Mouse (Mus musculus): ENCODE results near the gene Tnrc18. TPM values are rescaled to one million over a fixed set of nuclear protein-coding genes. Genes with fewer than 3 reads are reported as not detected.

Gene Tnrc18
- total and polyA plus RNA-seq, 2 experiments from 2014 or later, result 19.4 to 114 TPM

GRCm38 (mm10) chr5:142747026-142747629 is 70.3 kb downstream of the Tnrc18 start:
- H3K9ac ChIP-seq (replicated peaks; ENCODE audit: low read length, poor library complexity, severe bottlenecking), result no peak overlapping the region
- peaks cover 65% of the 10 kb centered on the region for H3K36me3 ChIP-seq (ENCODE audit: insufficient read depth, low read length)
- no peaks in the 10 kb centered on the region for H3K9me3 ChIP-seq (ENCODE audit: low read length)
- H3K4me2 ChIP-seq (ENCODE audit: low read depth, low read length, poor library complexity, severe bottlenecking), result no peak overlapping the region
- 43% methylated on average over 12 of the region's 12 CpGs for WGBS
- no peak overlapping the region for H3K27ac ChIP-seq (ENCODE audit: low read depth, low read length)
- TF ChIP-seq CTCF (IDR thresholded peaks at IDR 0.05), result no peak
- H3K4me3 ChIP-seq (ENCODE audit: low read depth, low read length), result no peak overlapping the region
- no peaks in the 10 kb centered on the region for H3K27me3 ChIP-seq (ENCODE audit: insufficient read depth, low read length)
- ATAC-seq (ENCODE audit: low FRiP score), result no peak
- no peak for DNase-seq (ENCODE audit: low spot score)
- no peaks in the 10 kb centered on the region for H3K4me1 ChIP-seq (ENCODE audit: insufficient read depth, low read length)

DNA sequence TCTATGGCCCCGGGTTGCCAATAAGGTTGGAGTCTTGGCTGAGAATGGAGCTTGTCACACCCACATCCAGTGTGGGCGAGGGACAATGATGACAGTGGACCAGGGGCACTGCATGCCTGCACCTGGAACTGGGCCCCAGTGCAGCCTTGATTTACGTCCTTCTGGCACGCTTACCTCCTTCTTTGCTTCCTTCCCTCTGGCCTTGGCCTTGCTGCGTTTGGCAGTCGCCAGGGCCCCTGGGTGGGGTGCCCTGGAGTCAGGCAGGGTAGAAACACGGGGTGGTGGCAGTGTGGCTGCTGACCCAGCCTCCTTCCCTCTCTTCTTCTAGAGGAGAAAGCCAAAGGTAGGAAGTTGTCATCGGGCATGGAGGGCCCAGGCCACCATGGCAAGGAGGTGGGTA is 77.5 kb downstream of the Tnrc18 start:
- ATAC-seq (ENCODE audit: low FRiP score) (no peak), DNase-seq (ENCODE audit: low spot score) (no peak)
- Histone ChIP-seq H3K36me3 (ENCODE audit: insufficient read depth, low read length) (peaks cover 72% of the 10 kb centered on the region), H3K27me3 (ENCODE audit: insufficient read depth, low read length) (no peaks in the 10 kb centered on the region), H3K27ac (ENCODE audit: low read depth, low read length) (no peak overlapping the region), H3K4me2 (ENCODE audit: low read depth, low read length, poor library complexity, severe bottlenecking) (no peak overlapping the region), H3K9ac (replicated peaks; ENCODE audit: low read length, poor library complexity, severe bottlenecking) (no peak overlapping the region), H3K4me3 (ENCODE audit: low read depth, low read length) (no peak overlapping the region), H3K4me1 (ENCODE audit: insufficient read depth, low read length) (no peaks in the 10 kb centered on the region), H3K9me3 (ENCODE audit: low read length) (no peaks in the 10 kb centered on the region)
- TF ChIP-seq CTCF (IDR thresholded peaks at IDR 0.05), result no peak
- WGBS, result 90% methylated on average over 8 of the region's 8 CpGs

- Histone ChIP-seq H3K4me1 (ENCODE audit: insufficient read depth, low read length) (no peaks in the 10 kb centered on the region), H3K4me3 (ENCODE audit: low read depth, low read length) (no peak overlapping the region), H3K27me3 (ENCODE audit: insufficient read depth, low read length) (no peaks in the 10 kb centered on the region), H3K9ac (replicated peaks; ENCODE audit: low read length, poor library complexity, severe bottlenecking) (no peak overlapping the region), H3K9me3 (ENCODE audit: low read length) (no peaks in the 10 kb centered on the region), H3K27ac (ENCODE audit: low read depth, low read length) (no peak overlapping the region), H3K4me2 (ENCODE audit: low read depth, low read length, poor library complexity, severe bottlenecking) (no peak overlapping the region), H3K36me3 (ENCODE audit: insufficient read depth, low read length) (peaks cover 77% of the 10 kb centered on the region)
- 94% methylated on average over 11 of the region's 11 CpGs for WGBS
- TF ChIP-seq CTCF (IDR thresholded peaks at IDR 0.05), result no peak
- ATAC-seq (ENCODE audit: low FRiP score), result no peak
- DNase-seq (ENCODE audit: low spot score), result no peak
Measured at GRCm38 (mm10) chr5:142731916-142732315, 85.5 kb downstream of the Tnrc18 start.

- no peaks in the 10 kb centered on the region for H3K4me1 ChIP-seq (ENCODE audit: insufficient read depth, low read length)
- no peak overlapping the region for H3K4me2 ChIP-seq (ENCODE audit: low read depth, low read length, poor library complexity, severe bottlenecking)
- no peak overlapping the region for H3K27ac ChIP-seq (ENCODE audit: low read depth, low read length)
- H3K9ac ChIP-seq (replicated peaks; ENCODE audit: low read length, poor library complexity, severe bottlenecking), result no peak overlapping the region
- no peak for ATAC-seq (ENCODE audit: low FRiP score)
- no peaks in the 10 kb centered on the region for H3K9me3 ChIP-seq (ENCODE audit: low read length)
- no peak for DNase-seq (ENCODE audit: low spot score)
- no peak for TF ChIP-seq CTCF (IDR thresholded peaks at IDR 0.05)
- no peaks in the 10 kb centered on the region for H3K27me3 ChIP-seq (ENCODE audit: insufficient read depth, low read length)
- no peak overlapping the region for H3K4me3 ChIP-seq (ENCODE audit: low read depth, low read length)
- 94% methylated on average over 12 of the region's 12 CpGs for WGBS
- peaks cover 80% of the 10 kb centered on the region for H3K36me3 ChIP-seq (ENCODE audit: insufficient read depth, low read length)
Measured at GRCm38 (mm10) chr5:142730295-142730694, 87.2 kb downstream of the Tnrc18 start.

GRCm38 (mm10) chr5:142728301-142728700 is 89.2 kb downstream of the Tnrc18 start:
- TF ChIP-seq CTCF (IDR thresholded peaks at IDR 0.05), result no peak
- 97% methylated on average over 16 of the region's 16 CpGs for WGBS
- ATAC-seq (ENCODE audit: low FRiP score), result no peak

DNA sequence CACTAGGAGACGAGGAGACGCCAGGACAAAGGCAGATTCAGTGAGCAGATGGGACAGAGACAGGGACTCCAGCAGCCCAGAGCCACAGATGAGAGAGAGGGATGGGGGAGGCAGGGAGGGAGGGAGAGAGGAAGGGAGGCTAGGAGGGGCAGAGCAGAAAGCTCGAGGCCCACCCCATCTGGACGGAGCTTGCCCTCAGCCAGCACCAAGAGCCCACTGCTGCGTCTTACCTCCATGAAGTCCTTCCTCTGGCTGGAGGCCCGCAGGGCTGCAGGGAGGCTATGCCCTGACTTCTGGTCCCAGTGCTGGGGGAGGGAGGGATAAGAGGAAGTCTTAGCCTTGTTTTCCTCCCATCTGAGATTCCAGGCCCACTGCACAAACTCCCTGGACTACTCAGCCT is 90.7 kb downstream of the Tnrc18 start:
- no peak for ATAC-seq (ENCODE audit: low FRiP score)
- H3K9ac ChIP-seq (replicated peaks; ENCODE audit: low read length, poor library complexity, severe bottlenecking), result no peak overlapping the region
- H3K4me1 ChIP-seq (ENCODE audit: insufficient read depth, low read length), result no peaks in the 10 kb centered on the region; the same call in 1 of the 2 replicates
- H3K27me3 ChIP-seq (ENCODE audit: insufficient read depth, low read length), result no peaks in the 10 kb centered on the region
- H3K36me3 ChIP-seq (ENCODE audit: insufficient read depth, low read length), result peaks cover 67% of the 10 kb centered on the region
- H3K4me2 ChIP-seq (ENCODE audit: low read depth, low read length, poor library complexity, severe bottlenecking), result no peak overlapping the region
- no peak for TF ChIP-seq CTCF (IDR thresholded peaks at IDR 0.05)
- DNase-seq (ENCODE audit: low spot score), result no peak
- 86% methylated on average over 6 of the region's 6 CpGs for WGBS
- no peak overlapping the region for H3K27ac ChIP-seq (ENCODE audit: low read depth, low read length)
- no peak overlapping the region for H3K4me3 ChIP-seq (ENCODE audit: low read depth, low read length)
- H3K9me3 ChIP-seq (ENCODE audit: low read length), result no peaks in the 10 kb centered on the region

More at GRCm38 (mm10) chr5:142728301-142728700, 89.2 kb downstream of the Tnrc18 start:
- no peaks in the 10 kb centered on the region for H3K9me3 ChIP-seq (ENCODE audit: low read length)
- peaks cover 75% of the 10 kb centered on the region for H3K36me3 ChIP-seq (ENCODE audit: insufficient read depth, low read length)
- no peak overlapping the region for H3K9ac ChIP-seq (replicated peaks; ENCODE audit: low read length, poor library complexity, severe bottlenecking)
- H3K27ac ChIP-seq (ENCODE audit: low read depth, low read length), result no peak overlapping the region
- H3K4me2 ChIP-seq (ENCODE audit: low read depth, low read length, poor library complexity, severe bottlenecking), result no peak overlapping the region
- DNase-seq (ENCODE audit: low spot score), result no peak
- H3K4me1 ChIP-seq (ENCODE audit: insufficient read depth, low read length), result no peaks in the 10 kb centered on the region; the same call in 1 of the 2 replicates
- no peak overlapping the region for H3K4me3 ChIP-seq (ENCODE audit: low read depth, low read length)
- no peaks in the 10 kb centered on the region for H3K27me3 ChIP-seq (ENCODE audit: insufficient read depth, low read length)
